14 mouse cellular contexts compared by ENCODE assay signal in the genomic region with DNA sequence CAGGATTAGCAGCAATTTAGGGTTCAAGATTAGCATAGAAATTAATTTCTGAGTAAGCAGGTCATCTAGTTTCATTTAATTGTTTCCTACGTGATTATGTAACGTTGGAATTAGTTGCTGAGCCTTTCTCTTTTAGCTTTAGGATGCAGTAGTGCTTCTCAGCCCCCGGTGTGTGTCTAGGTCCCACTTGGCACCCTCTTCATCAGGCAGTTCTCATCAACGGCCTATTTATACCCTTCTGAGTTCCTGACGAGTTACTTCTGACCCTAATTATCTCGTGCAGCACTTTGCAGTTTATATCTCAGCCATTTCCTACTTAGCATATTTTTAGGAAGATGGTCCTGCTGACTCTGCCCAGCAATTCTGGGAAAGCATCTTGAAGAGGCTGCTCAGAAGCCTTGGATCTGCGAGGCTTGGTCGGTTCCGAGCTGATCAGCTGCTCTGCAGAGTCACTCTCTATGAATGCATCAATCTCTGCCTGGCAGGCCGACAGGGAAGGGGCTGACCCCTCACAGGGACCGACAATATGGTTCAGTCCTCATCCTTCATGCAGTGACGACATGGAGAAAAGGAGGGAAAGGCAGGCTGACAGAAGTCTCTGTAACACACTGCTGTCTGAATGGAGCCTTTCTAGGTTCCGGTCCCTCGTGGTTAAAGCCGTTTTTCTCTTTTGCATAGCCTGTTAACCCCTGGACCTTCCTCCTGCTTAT. TPM values are rescaled to one million over a fixed set of nuclear protein-coding genes. Genes with fewer than 3 reads are reported as not detected.
DNase-seq lines count a peak whose midpoint lies in the region; ATAC-seq lines count a peak whose summit lies in the region.
"Had no signal": no experiment of that assay in that cellular context is flagged by ENCODE, and none has a peak within 500 bp of the region (broad histone marks: within the 10 kb centered on the region; RNA-seq: fewer than 3 reads in every experiment).

No protein-coding gene starts in this region.

- 18% methylated on average over 15 of the region's 15 CpGs for WGBS in heart, embryonic 13.5 days
- WGBS in hindbrain, embryonic 10.5 days: 39% methylated on average over 15 of the region's 15 CpGs

- peak overlapping the region; percentile 46 for H3K4me2 ChIP-seq in heart, embryonic 13.5 days
- H3K4me2 ChIP-seq: embryonic facial prominence, embryonic 13.5 days; forebrain, embryonic 13.5 days; limb, embryonic 13.5 days had no signal

- no peaks in the 10 kb centered on the region for H3K36me3 ChIP-seq in heart, embryonic 13.5 days
- no peaks in the 10 kb centered on the region for H3K36me3 ChIP-seq in hindbrain, embryonic 10.5 days
- H3K36me3 ChIP-seq: embryonic facial prominence, embryonic 13.5 days; limb, embryonic 13.5 days had no signal

- H3K27ac ChIP-seq in heart, embryonic 13.5 days (replicated peaks): no peak overlapping the region
- no peak overlapping the region for H3K27ac ChIP-seq in hindbrain, embryonic 10.5 days
- H3K27ac ChIP-seq: embryonic facial prominence, embryonic 13.5 days; forebrain, embryonic 13.5 days; gastrocnemius, adult 2 months; limb, embryonic 13.5 days had no signal

- no peak overlapping the region for H3K4me3 ChIP-seq in heart, embryonic 13.5 days
- H3K4me3 ChIP-seq in hindbrain, embryonic 10.5 days: no peak overlapping the region
- H3K4me3 ChIP-seq: embryonic facial prominence, embryonic 13.5 days; forebrain, embryonic 13.5 days; gastrocnemius, adult 2 months; limb, embryonic 13.5 days had no signal

- H3K27me3 ChIP-seq in heart, embryonic 13.5 days (replicated peaks): no peaks in the 10 kb centered on the region
- 0 out of 2 replicates have a peak, but pooled peaks cover 3% of the 10 kb centered on the region for H3K27me3 ChIP-seq in hindbrain, embryonic 10.5 days (ENCODE audit: insufficient read depth, poor library complexity, severe bottlenecking)
- H3K27me3 ChIP-seq: embryonic facial prominence, embryonic 13.5 days; forebrain, embryonic 13.5 days; limb, embryonic 13.5 days had no signal

- H3K9me3 ChIP-seq in heart, embryonic 13.5 days: no peaks in the 10 kb centered on the region
- no peaks in the 10 kb centered on the region for H3K9me3 ChIP-seq in hindbrain, embryonic 10.5 days
- H3K9me3 ChIP-seq: embryonic facial prominence, embryonic 13.5 days; forebrain, embryonic 13.5 days; limb, embryonic 13.5 days had no signal

- no peak for ATAC-seq in heart, embryonic 13.5 days (ENCODE audit: extremely low read depth, insufficient number of reproducible peaks, low FRiP score, low TSS enrichment)
- ATAC-seq in erythroblast, adult 5-6 weeks (replicated peaks; ENCODE audit: low FRiP score, poor library complexity, severe bottlenecking): no peak
- ATAC-seq: forebrain, embryonic 13.5 days had no signal

- peaks cover 21% of the 10 kb centered on the region for H3K4me1 ChIP-seq in heart, embryonic 13.5 days
- H3K4me1 ChIP-seq in hindbrain, embryonic 10.5 days (replicated peaks): peaks cover 9% of the 10 kb centered on the region

- DNase-seq in heart, postnatal 14 days: no peak
- peak; percentile 40 for DNase-seq in brain, adult 2 months (ENCODE audit: low read depth, low spot score)
- peak; percentile 56 for DNase-seq in hindbrain, embryonic 10.5 days (ENCODE audit: low spot score)
- peak; percentile 30 for DNase-seq in neural tube, embryonic 10.5 days (ENCODE audit: extremely low spot score, low spot score)
- no peak for DNase-seq in left cerebral cortex, adult 18-20 months (ENCODE audit: low spot score in 2 of 2)
- DNase-seq: adrenal gland, postnatal 10 days; gastrocnemius, adult 2 months; lung, postnatal 4 days; right cerebral cortex, adult 18-20 months had no signal

- H3K9ac ChIP-seq in heart, embryonic 13.5 days: peak overlapping the region; percentile 17
- H3K9ac ChIP-seq: embryonic facial prominence, embryonic 13.5 days; forebrain, embryonic 13.5 days; limb, embryonic 13.5 days had no signal

- intact Hi-C loops in heart, postnatal 14 days (cut with DNase I): no loop called here

RNA-seq across cellular contexts. Expression of a gene that starts 15.4 kb away (rescaled TPM):
- 26.9 and 29.4 TPM in 2 replicates for polyA plus RNA-seq in heart, embryonic 13.5 days (2015; fragmentation: Nextera tagmentation; extraction: Ambion mirVana)
- total RNA-seq in heart, postnatal 14 days (2021): 10 to 100 TPM; 79.2 to 81.0 TPM
- 29.4 and 40.0 TPM in 2 replicates for polyA plus RNA-seq in hindbrain, embryonic 10.5 days (2016; fragmentation: Nextera tagmentation; extraction: Ambion mirVana)
- 3.8 and 7.1 TPM in 2 replicates for total RNA-seq in erythroblast, adult 5-6 weeks (2015; ENCODE audit: low replicate concordance)
- total RNA-seq in erythroblast, adult 5-6 weeks (2017; ENCODE audit: low replicate concordance): 4.2 and 6.9 TPM in 2 replicates
- 100 to 1,000 TPM; 140 to 149 TPM for total RNA-seq in left cerebral cortex, adult 18-20 months (2021)

Comparison
In these comparisons a context has a peak if more than half of its experiments do, and no peak if none do; other contexts are left out.
1. DNase-seq: peak in brain, adult 2 months (single experiment), hindbrain, embryonic 10.5 days (single experiment) and neural tube, embryonic 10.5 days (single experiment); none in heart, postnatal 14 days (0 of 2) and left cerebral cortex, adult 18-20 months (0 of 2).
2. RNA of a gene that starts 15.4 kb away (total RNA-seq): 140 to 149 TPM in left cerebral cortex, adult 18-20 months and 79.2 to 81.0 TPM in heart, postnatal 14 days; 3.8 to 7.1 TPM in erythroblast, adult 5-6 weeks; every median in the first group is over 4 times any median in the second.